Mouse (Mus musculus) left cerebral cortex, adult 2 months (tissue): ENCODE data around the gene Leng8. TPM values are rescaled to one million over a fixed set of nuclear protein-coding genes. Genes with fewer than 3 reads are reported as not detected.
"Not testable (repeated sequence)": the region's sequence is repeated elsewhere in the genome, so short reads cannot be mapped to it uniquely, and the experiment has no call there.

ENCODE experiments used
- DNase-seq, 2 experiments: peaks; one replicate each; pipeline ENCODE4 v3.0.0; 2021 to 2022; ENCODE audit warnings: low spot score in 2 of 2, mixed read lengths in 1 of 2; ENCODE audit errors: extremely low spot score in 1 of 2
- H3K27ac ChIP-seq: fragments of 200-600 bp; 2 replicates; pipeline ENCODE4 v1.8.1; 2022
- H3K4me3 ChIP-seq: fragments of 200-600 bp; 2 replicates; pipeline ENCODE4 v1.8.1; 2022
- CTCF ChIP-seq: fragments of 200-600 bp; IDR thresholded peaks from 2 replicates; pipeline ENCODE4 v1.8.1; 2022; ENCODE audit warnings: antibody characterized with exemption, mild to moderate bottlenecking, moderate library complexity
- intact Hi-C: fragments of 180-260 bp; cut with DNase I; formaldehyde crosslinking; loops from one replicate; pipeline ENCODE4 v1.15.1; 2025
- total RNA-seq, 2 experiments: library from RNA; stranded (reverse); gene quantifications; 2 replicates each; pipeline ENCODE4 v1.2.3; 2021

Leng8 gene
- total RNA-seq, 2 experiments from 2014 or later: 178 to 184 TPM

GRCm38 (mm10) chr7:4148341-4149208, 11.7 kb downstream of the Leng8 start:
- peak overlapping the region; percentile 74 for H3K4me3 ChIP-seq
- no peak for TF ChIP-seq CTCF
- peak; percentile 22 to 43 for DNase-seq
- intact Hi-C loops: loop anchor here (5.0 to 10.0 kb wide), 4 partner anchors 46 to 456 kb away; partner anchors contain the start of genes Mboat7 and Tsen34
- H3K27ac ChIP-seq: peak overlapping the region; percentile 100

- peak overlapping the region; percentile 74 for H3K4me3 ChIP-seq
- peak; percentile 84 to 89 for DNase-seq
- intact Hi-C loops: loop anchor here (2.0 to 10.0 kb wide), 5 partner anchors 47 to 457 kb away; partner anchors contain the start of genes Mboat7 and Tsen34
- no peak for TF ChIP-seq CTCF
- H3K27ac ChIP-seq: peak overlapping the region; percentile 100
Observed at GRCm38 (mm10) chr7:4149209-4150054, 12.6 kb downstream of the Leng8 start.

GRCm38 (mm10) chr7:4150059-4150541, 13.3 kb downstream of the Leng8 start, which contains the start of gene Leng9:
Leng9 (minus strand) TSS chr7:4150374.
- DNase-seq: peak; percentile 39 to 43
- intact Hi-C loops: loop anchor here (2.0 kb wide), 1 partner anchor 277 kb away; no protein-coding TSS in a partner anchor
- peak within 1 kb of the TSS; percentile 100 for H3K27ac ChIP-seq
- H3K4me3 ChIP-seq: peak within 1 kb of the TSS; percentile 74
- TF ChIP-seq CTCF: no peak

DNA sequence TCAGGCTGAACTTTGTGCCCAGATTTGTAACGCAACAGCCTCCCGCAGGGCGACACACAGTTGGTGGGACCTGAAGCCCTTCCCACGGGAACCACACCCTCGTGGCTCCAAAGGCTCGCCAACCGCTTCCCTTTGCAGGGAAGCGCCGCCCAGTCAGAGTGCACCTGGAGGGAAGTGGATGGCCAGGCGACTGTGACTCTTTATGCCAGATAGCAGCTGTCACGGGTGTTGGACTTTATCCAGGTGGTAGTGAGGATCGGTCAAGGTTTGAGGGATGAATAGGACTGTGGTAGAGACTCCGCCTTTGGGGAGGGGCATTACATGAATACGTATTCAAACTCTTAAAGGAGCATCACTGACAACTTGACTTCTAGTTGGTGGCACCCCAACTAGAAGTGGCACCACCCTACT, 14.0 kb downstream of the Leng8 start:
- no peak for TF ChIP-seq CTCF
- Histone ChIP-seq H3K27ac (peak overlapping the region; percentile 100; the same call in 1 of the 2 replicates), H3K4me3 (peak overlapping the region; percentile 74)
- intact Hi-C loops: loop anchor here (2.0 kb wide), 1 partner anchor 276 kb away; no protein-coding TSS in a partner anchor
- DNase-seq: peak; percentile 39 to 45

DNA sequence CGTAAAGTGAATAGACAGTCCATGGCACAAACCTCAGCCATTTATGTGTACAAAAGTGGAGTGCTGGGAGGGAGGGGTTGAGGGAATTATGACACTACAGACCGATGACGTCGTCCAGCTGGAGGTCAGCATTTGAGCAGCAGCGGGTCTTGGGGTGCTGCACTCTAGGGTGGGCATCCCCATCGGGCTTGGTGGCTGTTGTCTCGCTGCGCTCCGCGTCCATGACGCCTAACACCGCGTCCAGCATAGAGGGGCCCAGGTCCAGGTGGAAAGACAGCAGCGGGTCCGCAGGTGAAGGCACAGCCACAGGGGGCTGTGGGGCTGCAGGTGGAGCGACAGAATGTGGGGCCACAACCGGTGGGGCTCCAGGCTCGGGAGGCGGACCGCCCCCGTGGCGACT, 14.4 kb downstream of the Leng8 start:
- Histone ChIP-seq H3K27ac (no peak overlapping the region), H3K4me3 (peak overlapping the region; percentile 74)
- TF ChIP-seq CTCF: no peak
- DNase-seq: peak in 1 of 2 experiments; percentile 24
- intact Hi-C loops: loop anchor here (2.0 kb wide), 1 partner anchor 276 kb away; no protein-coding TSS in a partner anchor

GRCm38 (mm10) chr7:4154356-4154755, 17.5 kb downstream of the Leng8 start:
- Histone ChIP-seq H3K4me3 (no peak overlapping the region), H3K27ac (no peak overlapping the region)
- TF ChIP-seq CTCF: no peak
- intact Hi-C loops: no loop called here
- no peak for DNase-seq

DNA sequence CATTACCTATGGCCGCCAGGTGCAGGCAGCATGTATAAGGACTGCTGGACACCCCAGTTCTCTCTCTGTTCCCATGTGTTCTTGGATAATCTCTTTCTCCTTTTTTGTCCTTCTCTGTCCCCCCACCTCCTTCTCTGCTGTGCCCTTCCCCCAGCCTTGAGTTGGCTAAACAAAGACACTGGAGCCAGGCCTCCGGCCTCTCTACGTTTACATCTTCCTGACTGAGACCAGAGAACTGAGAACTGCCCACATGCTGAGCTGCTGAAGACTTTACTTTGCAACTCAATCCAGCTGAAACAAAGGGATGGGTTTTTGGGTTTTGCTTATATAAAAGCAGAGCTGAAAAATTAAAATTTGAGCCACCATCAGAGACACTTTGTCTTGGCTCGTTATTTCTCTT, 18.1 kb downstream of the Leng8 start:
- DNase-seq: no peak
- intact Hi-C loops: no loop called here
- Histone ChIP-seq H3K27ac (no peak overlapping the region), H3K4me3 (no peak overlapping the region)
- no peak for TF ChIP-seq CTCF

- intact Hi-C loops, DNase-seq, H3K27ac ChIP-seq, H3K4me3 ChIP-seq: not testable (repeated sequence)
Observed at GRCm38 (mm10) chr7:4161596-4161995, 24.8 kb downstream of the Leng8 start.

DNA sequence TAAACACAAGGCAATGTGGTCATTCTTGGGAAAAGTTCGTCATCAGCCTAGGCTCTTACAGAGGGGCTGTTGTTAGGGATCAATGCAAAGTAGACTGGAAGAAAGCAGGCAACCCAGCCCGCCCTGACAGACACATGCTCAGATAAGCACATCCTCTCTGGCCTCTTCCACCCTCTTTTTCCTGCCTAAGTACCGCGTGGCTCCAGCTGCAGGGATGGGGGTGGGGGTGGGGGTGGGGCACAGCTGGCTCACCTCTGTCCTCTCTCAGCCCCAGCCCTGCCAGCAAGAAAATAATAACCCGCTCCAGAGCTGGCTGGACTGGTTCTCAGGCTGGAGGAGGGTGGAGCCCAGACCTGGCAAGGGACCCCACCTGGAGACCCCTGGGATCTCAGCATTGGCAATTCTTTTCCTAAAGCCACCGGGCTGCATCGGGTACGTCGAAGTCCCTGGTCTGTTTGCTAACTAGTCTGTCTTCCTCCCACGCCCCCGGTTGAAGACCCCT, 26.8 kb downstream of the Leng8 start:
- intact Hi-C loops: no loop called here
- Histone ChIP-seq H3K27ac (no peak overlapping the region), H3K4me3 (peak overlapping the region; percentile 39)
- TF ChIP-seq CTCF: no peak
- DNase-seq: no peak

DNA sequence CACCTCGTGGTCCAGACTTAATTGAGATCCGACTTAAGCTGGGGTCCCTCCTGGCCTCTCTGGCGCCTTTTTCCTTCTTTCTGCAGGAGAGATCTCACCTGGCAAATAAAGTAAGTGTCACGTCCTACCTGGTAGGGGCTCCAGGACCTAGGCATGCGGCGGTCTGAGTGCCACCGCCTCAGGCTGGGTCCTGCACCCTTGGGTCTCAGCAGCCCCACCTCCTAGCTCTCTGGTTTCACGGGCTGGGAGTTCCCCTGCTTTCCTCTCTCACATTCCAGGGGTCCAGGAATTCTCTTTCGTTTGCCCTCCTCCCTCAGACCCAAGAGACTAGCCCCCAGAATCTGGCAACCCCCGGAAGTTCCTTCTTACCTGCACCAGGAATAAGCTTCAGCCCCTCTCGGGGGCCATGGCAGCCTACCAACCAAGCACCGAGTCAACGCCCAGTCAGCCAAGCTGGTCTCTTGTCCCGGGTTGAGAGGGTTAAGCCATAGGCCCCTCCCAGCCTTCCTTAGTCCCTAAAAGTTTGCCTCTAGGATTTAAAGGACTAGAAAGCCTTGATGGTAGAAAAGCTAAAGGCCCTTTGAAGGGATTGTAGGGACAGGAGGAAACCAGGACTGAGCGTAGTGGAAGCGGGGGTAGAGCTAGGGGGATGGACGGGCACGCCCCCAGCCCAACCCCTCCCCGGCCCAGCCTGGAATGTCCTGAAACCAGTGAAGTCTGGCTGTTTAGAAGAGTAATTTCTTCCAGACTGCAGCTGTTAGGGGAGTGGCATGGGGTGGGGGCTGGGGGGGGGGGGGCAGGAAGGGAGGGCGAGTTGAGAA, 27.5 kb downstream of the Leng8 start, which contains the start of gene Cdc42ep5:
TSS of gene Cdc42ep5 (minus strand) at position 771 of the 821 bp plus-strand sequence.
- TF ChIP-seq CTCF: no peak
- DNase-seq: no peak
- intact Hi-C loops: no loop called here
- H3K4me3 ChIP-seq: peak within 1 kb of the TSS; percentile 39
- H3K27ac ChIP-seq: no peak within 1 kb of the TSS

DNA sequence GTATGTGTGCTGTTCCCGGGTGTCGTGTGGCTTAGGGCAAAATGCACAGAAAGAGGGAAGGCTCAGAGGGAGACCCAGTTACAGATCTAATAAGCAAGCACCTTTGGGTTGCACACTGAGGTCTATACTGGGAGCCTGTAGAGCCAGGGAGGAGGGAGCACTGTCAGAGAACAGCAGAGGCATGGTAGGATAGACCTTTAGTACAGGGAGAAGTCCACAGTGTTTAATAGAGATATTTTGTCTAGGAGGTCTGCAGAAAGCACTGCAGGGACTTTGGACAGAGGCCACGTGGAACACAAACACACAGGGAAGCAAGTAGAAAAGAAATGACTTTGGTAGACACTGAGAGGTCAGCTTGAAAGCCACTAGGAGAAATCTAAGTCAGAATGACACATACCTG, 28.4 kb downstream of the Leng8 start:
- H3K27ac ChIP-seq: no peak overlapping the region
- intact Hi-C loops: no loop called here
- DNase-seq: no peak

More for the DNA sequence above, 28.4 kb downstream of the Leng8 start:
- TF ChIP-seq CTCF: no peak
- H3K4me3 ChIP-seq: no peak overlapping the region
